Mouse (Mus musculus) liver, postnatal 0 days (tissue): Measurements from ENCODE around the gene Pecam1.

Source experiments
- CTCF ChIP-seq: sonication (generic); IDR thresholded peaks from 2 replicates; pipeline ENCODE4 v1.5.1; 2016; ENCODE audit warnings: antibody characterized with exemption, low read depth
- EP300 ChIP-seq: IDR thresholded peaks from 2 replicates; pipeline ENCODE4 v1.6.1; 2016; ENCODE audit warnings: antibody characterized with exemption, low read depth, mild to moderate bottlenecking

GRCm38 (mm10) chr11:106723611-106724125 lies 26.8 kb downstream of the Pecam1 start:
- TF ChIP-seq CTCF (no peak), EP300 (no peak)
